In genomic region chr1:180904815-180905080, GRCm38 (mm10) we compare ENCODE assay signal across 8 mouse cellular contexts. TPM values are rescaled to one million over a fixed set of nuclear protein-coding genes. Genes with fewer than 3 reads are reported as not detected.
DNase-seq lines count a peak whose midpoint lies in the region; ATAC-seq and TF ChIP-seq lines count a peak whose summit lies in the region.

No protein-coding gene starts in this region.

- peaks cover 26% of the 10 kb centered on the region for H3K4me1 ChIP-seq in heart, embryonic 10.5 days
- peaks cover 84% of the 10 kb centered on the region for H3K4me1 ChIP-seq in E14TG2a.4 (replicated peaks; ENCODE audit: low read depth, low read length)
- H3K4me1 ChIP-seq in forebrain, embryonic 16.5 days (replicated peaks; ENCODE audit: control insufficient read depth, insufficient read depth, low read length) = peaks cover 18% of the 10 kb centered on the region

- H3K4me2 ChIP-seq in forebrain, embryonic 16.5 days (ENCODE audit: low read length) = peak overlapping the region; percentile 94

- H3K4me3 ChIP-seq in heart, embryonic 10.5 days = peak overlapping the region; percentile 73
- H3K4me3 ChIP-seq in E14TG2a.4 (replicated peaks; ENCODE audit: low read length) = peak overlapping the region; percentile 94
- H3K4me3 ChIP-seq in forebrain, embryonic 16.5 days (replicated peaks; ENCODE audit: low read length) = peak overlapping the region; percentile 86
- peak overlapping the region; percentile 53 for H3K4me3 ChIP-seq in macrophage (ENCODE audit: inconsistent target)

- DNase-seq in heart, embryonic 10.5 days (ENCODE audit: low spot score) = no peak
- no peak for DNase-seq in heart, postnatal 10 days
- DNase-seq in right cerebral cortex, postnatal 25 days = no peak
- DNase-seq in adrenal gland, adult 8-10 months = no peak
- DNase-seq in adrenal gland, postnatal 4 days (ENCODE audit: low spot score in 2 of 2) = no peak

- H3K79me2 ChIP-seq in macrophage (ENCODE audit: inconsistent target) = peaks cover 18% of the 10 kb centered on the region; the same call in 1 of the 2 replicates

- no peaks in the 10 kb centered on the region for H3K9me3 ChIP-seq in heart, embryonic 10.5 days
- no peaks in the 10 kb centered on the region for H3K9me3 ChIP-seq in E14TG2a.4 (ENCODE audit: low read length)
- no peaks in the 10 kb centered on the region for H3K9me3 ChIP-seq in forebrain, embryonic 16.5 days (ENCODE audit: control insufficient read depth, low read length)

- no peaks in the 10 kb centered on the region for H3K27me3 ChIP-seq in heart, embryonic 10.5 days (ENCODE audit: insufficient read depth, poor library complexity, severe bottlenecking)
- no peaks in the 10 kb centered on the region for H3K27me3 ChIP-seq in E14TG2a.4 (ENCODE audit: insufficient read depth, low read length)
- H3K27me3 ChIP-seq in forebrain, embryonic 16.5 days (replicated peaks; ENCODE audit: control insufficient read depth, insufficient read depth, low read length) = no peaks in the 10 kb centered on the region

- intact Hi-C loops in heart, postnatal 10 days (cut with DNase I) = loop anchor here (2.0 to 5.0 kb wide), 2 partner anchors 38 to 133 kb away; partner anchors contain the start of gene Tmem63a

- ATAC-seq in forebrain, embryonic 16.5 days = no peak; the same call in 1 of the 2 replicates

- H3K27ac ChIP-seq in heart, embryonic 10.5 days = peak overlapping the region; percentile 90
- peak overlapping the region; percentile 73; the same call in 1 of the 2 replicates for H3K27ac ChIP-seq in forebrain, embryonic 16.5 days (ENCODE audit: low read length)
- H3K27ac ChIP-seq in macrophage = 0 out of 2 replicates have a peak overlapping the region, but pooled peaks have one; percentile 4

- TF ChIP-seq CTCF in E14TG2a.4 (conservative IDR thresholded peaks at IDR 0.05; ENCODE audit: low read length) = no peak

- peaks cover 32% of the 10 kb centered on the region for H3K36me3 ChIP-seq in heart, embryonic 10.5 days
- H3K36me3 ChIP-seq in E14TG2a.4 (ENCODE audit: insufficient read depth, low read length) (peaks cover 43% of the 10 kb centered on the region), macrophage (ENCODE audit: inconsistent target) (peaks cover 16% of the 10 kb centered on the region; the same call in 1 of the 2 replicates)
- H3K36me3 ChIP-seq in forebrain, embryonic 16.5 days (ENCODE audit: control insufficient read depth, insufficient read depth) = peaks cover 11% of the 10 kb centered on the region; the same call in 1 of the 2 replicates

- peak overlapping the region; percentile 95 for H3K9ac ChIP-seq in forebrain, embryonic 16.5 days (replicated peaks; ENCODE audit: low read depth, low read length)

- 8% methylated on average over 5 of the region's 5 CpGs for WGBS in heart, embryonic 10.5 days
- WGBS in forebrain, embryonic 16.5 days = 2% methylated on average over 5 of the region's 5 CpGs
- WGBS in macrophage (ENCODE audit: missing documents) = 2% methylated on average over 5 of the region's 5 CpGs

RNA-seq across cellular contexts. Expression of gene Pycr2, which starts 0.7 kb away (rescaled TPM):
- polyA plus RNA-seq in heart, embryonic 10.5 days (2016; fragmentation: Nextera tagmentation; extraction: Ambion mirVana) = 89.4 and 114 TPM in 2 replicates
- total RNA-seq in heart, postnatal 10 days (2021) = 10 to 100 TPM; 16.7 to 17.4 TPM
- 78.8 and 84.8 TPM in 2 replicates for polyA plus RNA-seq in forebrain, embryonic 16.5 days (2015; fragmentation: Nextera tagmentation; extraction: Ambion mirVana)
- 10 to 100 TPM in 11 of 26 experiments, 1 to 10 TPM in 15; 1.6 to 22.7 (median 8.9) TPM for total RNA-seq in macrophage (2018; cell fraction: chromatin; rRNA removed)
- 10 to 100 TPM in 18 of 26 experiments, 1 to 10 TPM in 8; 6.3 to 20.2 (median 12.6) TPM for total RNA-seq in macrophage (2018; cell fraction: cytosol; rRNA removed)
- 10 to 100 TPM in 8 of 26 experiments, 1 to 10 TPM in 18; 2.4 to 21.9 (median 6.5) TPM for total RNA-seq in macrophage (2018; cell fraction: nucleus; rRNA removed)
- polyA plus RNA-seq in macrophage (2018) = 6.7 to 27.5 TPM (median 13.8 TPM) in 3 replicates
- total RNA-seq in adrenal gland, adult 8-10 months (2022) = 10 to 100 TPM; 46.5 to 54.7 (median 50.7) TPM
- total RNA-seq in adrenal gland, postnatal 4 days (2021) = 10 to 100 TPM; 43.6 to 43.7 TPM

RNA-seq across cellular contexts. Expression of gene Lefty2, which starts 11.8 kb away (rescaled TPM):
- polyA plus RNA-seq in heart, embryonic 10.5 days (2016; fragmentation: Nextera tagmentation; extraction: Ambion mirVana) = 0.23 TPM in 2 replicates
- under 1 TPM in 1 of 2 experiments, not detected in 1; 0.27 TPM for total RNA-seq in heart, postnatal 10 days (2021)
- 4.1 and 6.6 TPM in 2 replicates for polyA plus RNA-seq in forebrain, embryonic 16.5 days (2015; fragmentation: Nextera tagmentation; extraction: Ambion mirVana)
- not detected for total RNA-seq in macrophage (2018; cell fraction: chromatin; rRNA removed)
- total RNA-seq in macrophage (2018; cell fraction: cytosol; rRNA removed) = not detected
- not detected for total RNA-seq in macrophage (2018; cell fraction: nucleus; rRNA removed)
- polyA plus RNA-seq in macrophage (2018) = not detected in 3 replicates
- 1 to 10 TPM; 1.1 to 3.0 (median 1.4) TPM for total RNA-seq in adrenal gland, adult 8-10 months (2022)
- under 1 TPM; 0.39 to 0.45 TPM for total RNA-seq in adrenal gland, postnatal 4 days (2021)

RNA-seq across cellular contexts. Expression of gene Lefty1, which starts 30.1 kb away (rescaled TPM):
- 0.89 and 1.1 TPM in 2 replicates for polyA plus RNA-seq in heart, embryonic 10.5 days (2016; fragmentation: Nextera tagmentation; extraction: Ambion mirVana)
- total RNA-seq in heart, postnatal 10 days (2021) = 1 to 10 TPM in 1 of 2 experiments, under 1 TPM in 1; 0.57 to 1.1 TPM
- polyA plus RNA-seq in forebrain, embryonic 16.5 days (2015; fragmentation: Nextera tagmentation; extraction: Ambion mirVana) = 0.30 and 0.39 TPM in 2 replicates
- total RNA-seq in macrophage (2018; cell fraction: chromatin; rRNA removed) = not detected
- 1 to 10 TPM in 3 of 26 experiments, under 1 TPM in 23; 0.18 to 1.4 (median 0.53) TPM for total RNA-seq in macrophage (2018; cell fraction: cytosol; rRNA removed)
- total RNA-seq in macrophage (2018; cell fraction: nucleus; rRNA removed) = under 1 TPM in 2 of 26 experiments, not detected in 24; 0.51 to 0.92 TPM
- polyA plus RNA-seq in macrophage (2018) = 0.14 to 1.1 TPM (median 0.87 TPM) in 3 replicates
- 10 to 100 TPM in 3 of 4 experiments, 1 to 10 TPM in 1; 5.8 to 22.3 (median 14.0) TPM for total RNA-seq in adrenal gland, adult 8-10 months (2022)
- total RNA-seq in adrenal gland, postnatal 4 days (2021) = 1 to 10 TPM; 1.4 to 2.7 TPM

RNA-seq across cellular contexts. Expression of gene Tmem63a, which starts 37.4 kb away (rescaled TPM):
- 6.6 and 9.0 TPM in 2 replicates for polyA plus RNA-seq in heart, embryonic 10.5 days (2016; fragmentation: Nextera tagmentation; extraction: Ambion mirVana)
- 10 to 100 TPM; 15.1 to 18.5 TPM for total RNA-seq in heart, postnatal 10 days (2021)
- polyA plus RNA-seq in forebrain, embryonic 16.5 days (2015; fragmentation: Nextera tagmentation; extraction: Ambion mirVana) = 1.3 and 2.0 TPM in 2 replicates
- 10 to 100 TPM; 16.7 to 54.7 (median 36.4) TPM for total RNA-seq in macrophage (2018; cell fraction: chromatin; rRNA removed)
- 10 to 100 TPM; 12.9 to 22.6 (median 18.5) TPM for total RNA-seq in macrophage (2018; cell fraction: cytosol; rRNA removed)
- 10 to 100 TPM; 15.0 to 41.3 (median 25.5) TPM for total RNA-seq in macrophage (2018; cell fraction: nucleus; rRNA removed)
- polyA plus RNA-seq in macrophage (2018) = 15.0 to 21.6 TPM (median 19.5 TPM) in 3 replicates
- total RNA-seq in adrenal gland, adult 8-10 months (2022) = 10 to 100 TPM; 79.6 to 95.9 (median 87.5) TPM
- 10 to 100 TPM; 32.2 to 33.0 TPM for total RNA-seq in adrenal gland, postnatal 4 days (2021)

RNA-seq across cellular contexts. Expression of gene Sde2, which starts 53.8 kb away (rescaled TPM):
- polyA plus RNA-seq in heart, embryonic 10.5 days (2016; fragmentation: Nextera tagmentation; extraction: Ambion mirVana) = 32.3 and 39.8 TPM in 2 replicates
- 10 to 100 TPM; 15.1 to 15.8 TPM for total RNA-seq in heart, postnatal 10 days (2021)
- polyA plus RNA-seq in forebrain, embryonic 16.5 days (2015; fragmentation: Nextera tagmentation; extraction: Ambion mirVana) = 36.6 and 41.9 TPM in 2 replicates
- total RNA-seq in macrophage (2018; cell fraction: chromatin; rRNA removed) = 100 to 1,000 TPM in 9 of 26 experiments, 10 to 100 TPM in 17; 26.5 to 185 (median 73.7) TPM
- 10 to 100 TPM; 20.3 to 76.1 (median 33.2) TPM for total RNA-seq in macrophage (2018; cell fraction: cytosol; rRNA removed)
- total RNA-seq in macrophage (2018; cell fraction: nucleus; rRNA removed) = 100 to 1,000 TPM in 4 of 26 experiments, 10 to 100 TPM in 22; 19.6 to 128 (median 61.7) TPM
- polyA plus RNA-seq in macrophage (2018) = 14.4 to 20.0 TPM (median 18.7 TPM) in 3 replicates
- 10 to 100 TPM; 21.8 to 30.1 (median 25.7) TPM for total RNA-seq in adrenal gland, adult 8-10 months (2022)
- 10 to 100 TPM; 30.5 to 30.7 TPM for total RNA-seq in adrenal gland, postnatal 4 days (2021)

Comparison
In these comparisons a context has a peak if more than half of its experiments do, and no peak if none do; other contexts are left out.
1. H3K27ac ChIP-seq: peak in every context shown above with its lines; median percentile 90 in heart, embryonic 10.5 days; 73 in forebrain, embryonic 16.5 days; 4 in macrophage.